Mouse (Mus musculus) gastrocnemius, postnatal 10 days (tissue): Measurements from ENCODE around the gene Aldh3a1. TPM values are rescaled to one million over a fixed set of nuclear protein-coding genes. Genes with fewer than 3 reads are reported as not detected.
A peak's percentile ranks its signal among the peaks of the same experiment; 100 is the strongest.

Experiments
- DNase-seq: peaks from one replicate; pipeline ENCODE4 v3.0.0; 2021; ENCODE audit warnings: mixed read lengths
- total RNA-seq, 2 experiments: library from RNA; stranded (reverse); gene quantifications; 2 replicates each; pipeline ENCODE4 v1.2.3; 2021

Gene Aldh3a1
- total RNA-seq, 2 experiments from 2014 or later, result 0.23 to 0.34 TPM

DNA sequence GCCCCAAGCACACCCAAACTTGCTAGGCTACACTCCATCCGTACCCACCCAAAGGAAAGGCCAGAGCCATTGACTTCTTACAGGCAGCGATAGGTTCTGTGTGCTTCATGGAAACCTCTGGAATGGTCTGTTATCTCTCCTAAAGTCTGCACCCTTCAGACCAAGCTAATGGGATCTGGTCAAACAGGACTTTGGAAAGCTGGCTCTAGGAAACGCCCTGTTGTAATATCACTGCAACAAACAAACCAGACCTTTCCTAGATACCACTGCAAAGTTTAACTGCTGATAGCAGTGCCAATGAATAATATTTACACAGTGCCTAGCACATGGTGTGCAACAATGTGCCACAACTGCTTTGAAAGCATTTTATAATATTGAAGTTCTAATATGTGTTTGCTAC lies 28.7 kb downstream of the Aldh3a1 start:
- DNase-seq, result no peak

DNA sequence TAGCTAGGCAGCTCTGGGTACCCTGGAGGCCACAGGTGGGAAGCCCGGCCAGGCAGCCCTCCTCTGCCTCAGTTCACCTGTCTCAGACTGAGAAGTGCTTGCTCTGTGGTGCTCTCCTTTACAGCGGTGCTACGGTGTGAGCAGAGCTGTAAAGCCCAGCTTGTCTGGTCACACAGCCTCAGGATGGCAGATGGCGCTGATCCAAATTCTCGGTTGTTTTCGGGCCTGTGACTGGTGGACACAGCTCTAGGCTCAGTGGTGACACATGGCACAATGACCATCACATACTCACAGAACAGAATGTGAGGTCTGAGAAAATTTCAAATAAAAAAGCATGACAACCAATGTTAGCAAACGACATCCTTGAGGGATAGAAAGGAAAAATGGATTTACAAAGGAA lies 37.1 kb downstream of the Aldh3a1 start:
- DNase-seq, result no peak

DNA sequence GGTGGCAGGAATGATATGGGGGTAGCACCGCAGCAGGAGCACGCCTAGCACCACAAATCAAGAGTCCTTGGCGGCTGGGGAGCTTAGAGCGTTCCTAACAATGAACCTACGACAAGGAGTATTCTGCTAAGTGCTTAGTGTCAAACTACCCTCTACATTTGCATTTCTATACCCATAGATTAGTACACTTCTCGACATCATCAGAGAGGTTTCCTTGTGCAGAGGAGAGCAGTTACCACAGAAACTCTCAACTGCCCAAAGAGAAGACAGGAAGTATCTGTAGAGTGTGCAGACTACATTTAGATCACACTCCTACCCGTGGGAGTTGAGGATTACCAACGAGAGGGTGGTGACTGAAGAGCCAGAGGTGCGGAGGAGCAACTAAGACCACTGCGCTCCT lies 44.4 kb downstream of the Aldh3a1 start:
- no peak for DNase-seq

DNA sequence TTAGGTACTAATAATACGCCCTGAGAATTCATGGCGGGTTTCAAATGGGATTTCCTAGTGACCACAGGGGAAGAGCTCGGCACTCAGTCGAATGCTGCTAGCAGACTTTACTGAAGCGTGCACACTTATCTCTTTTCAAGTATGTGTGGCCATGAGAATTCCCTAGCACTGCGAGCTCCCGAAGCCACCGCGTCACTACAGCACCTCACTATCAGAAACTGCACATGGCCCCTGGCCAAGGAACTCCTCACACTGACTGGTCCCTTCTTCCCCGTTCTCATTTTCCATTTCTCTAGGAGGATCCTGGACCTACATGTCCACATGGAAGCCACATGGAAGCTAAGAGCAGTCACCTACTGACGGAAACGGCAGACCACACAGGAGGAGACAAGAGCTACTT lies 45.5 kb downstream of the Aldh3a1 start:
- DNase-seq, result no peak

DNA sequence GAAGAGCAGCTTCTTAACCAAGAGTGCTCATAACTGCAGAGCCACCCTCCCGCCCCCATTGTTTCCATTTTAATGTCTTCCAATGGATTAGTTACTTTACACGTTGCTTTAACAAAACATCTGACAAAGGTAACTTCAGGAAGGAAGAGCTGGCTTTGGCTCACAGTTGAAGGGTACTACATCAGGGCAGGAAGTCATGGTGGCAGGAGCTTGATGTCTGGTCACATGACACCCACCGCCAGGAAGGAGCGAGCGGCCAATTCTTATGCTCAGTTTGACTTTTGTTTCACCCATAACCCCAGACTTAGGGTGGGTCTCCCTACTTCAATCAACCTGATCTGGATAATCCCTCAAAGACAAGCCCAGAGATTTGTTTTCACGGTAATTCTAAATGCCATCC lies 51.8 kb downstream of the Aldh3a1 start:
- no peak for DNase-seq

DNA sequence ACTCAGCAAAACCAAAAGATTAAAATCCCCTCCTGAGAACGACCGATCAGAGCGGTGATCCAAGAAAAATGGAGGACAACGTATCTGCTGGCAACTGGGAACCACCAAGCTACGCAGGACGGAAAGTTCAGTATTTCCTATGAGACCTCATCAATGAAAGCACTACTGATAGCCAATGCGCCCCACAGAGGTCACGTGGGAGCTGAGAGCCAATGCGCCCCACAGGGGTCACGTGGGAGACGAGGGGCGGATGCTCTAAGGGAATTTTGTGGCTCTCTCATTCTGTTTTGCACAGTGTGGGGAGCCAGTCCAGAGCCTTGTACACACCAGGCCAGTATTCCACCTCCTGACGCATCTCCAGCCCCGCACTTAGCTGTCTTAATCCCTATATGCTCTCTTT lies 55.2 kb downstream of the Aldh3a1 start:
- DNase-seq, result no peak

DNA sequence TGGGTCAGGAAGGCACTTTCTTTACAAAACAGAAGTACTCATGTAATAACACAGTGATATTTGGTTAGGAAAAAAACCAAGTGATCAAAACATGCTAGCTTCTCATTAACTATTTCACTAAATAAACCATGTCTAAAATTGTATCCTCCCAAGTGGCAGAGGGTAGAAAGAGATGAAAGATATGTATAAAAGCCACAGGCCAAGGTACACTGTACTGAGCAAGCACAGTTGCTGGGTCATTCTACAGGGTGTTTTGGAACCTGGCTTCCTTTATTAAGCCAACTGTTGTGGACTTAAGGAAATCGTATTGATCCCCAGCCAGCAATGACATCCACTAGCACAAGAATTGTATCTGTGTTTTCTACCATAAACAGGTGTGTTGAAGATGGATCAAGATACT lies 56.5 kb downstream of the Aldh3a1 start:
- no peak for DNase-seq

DNA sequence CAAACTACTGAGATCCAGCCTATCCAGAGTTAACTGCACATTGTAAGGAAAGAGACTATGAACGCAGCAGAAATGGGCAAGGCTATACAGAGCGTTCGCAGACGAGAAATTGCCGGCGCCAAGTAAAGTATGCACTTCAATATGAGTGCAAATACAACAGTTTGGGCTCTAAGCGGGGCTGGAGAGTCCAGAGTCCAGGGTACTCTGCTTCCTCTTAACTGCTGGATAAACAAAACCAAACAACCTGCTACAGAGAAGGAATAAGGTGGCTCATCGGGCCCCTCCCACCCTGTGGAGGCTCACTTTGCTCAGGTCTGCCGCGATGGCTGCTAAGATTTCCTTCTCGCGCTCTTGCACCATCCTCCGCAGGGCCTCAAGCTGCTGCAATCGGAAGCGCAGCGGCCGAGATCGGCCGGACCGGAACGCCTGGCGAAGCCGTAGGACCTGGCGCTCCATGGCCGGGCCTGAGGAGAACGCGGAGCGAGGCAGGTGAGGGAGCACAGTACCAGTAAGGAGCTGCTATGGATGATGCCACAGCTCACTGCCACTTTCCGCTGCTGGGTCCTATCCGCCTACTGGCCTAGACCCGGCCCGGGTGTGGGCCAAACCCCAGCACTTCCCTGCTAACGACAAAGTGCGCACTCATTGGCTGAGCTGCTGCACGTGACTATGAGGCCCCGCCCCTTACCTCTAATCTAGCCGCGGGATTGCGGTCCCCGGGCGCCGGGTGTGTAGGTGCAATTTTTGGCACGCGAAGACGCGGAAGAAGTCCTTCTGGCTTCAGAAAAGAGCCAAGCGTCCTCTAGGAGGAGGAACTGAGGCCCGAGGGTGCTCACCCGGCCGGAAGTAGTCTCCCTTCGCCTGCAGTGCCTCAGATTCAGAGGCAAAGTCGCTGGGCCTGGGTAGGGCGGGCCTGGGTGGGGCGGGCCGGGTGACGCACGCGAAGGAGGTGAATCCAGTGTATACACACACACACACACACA lies 59.5 kb downstream of the Aldh3a1 start, which contains the start of gene Aldh3a2:
Aldh3a2 (minus strand) TSS at position 914 of the 983 bp plus-strand sequence.
- DNase-seq, result peak; percentile 93

Other genes starting within 250 kb of the Aldh3a1 start
- 10 to 100 TPM; 21.6 to 33.9 TPM for gene Kcnj12, start 185.0 kb upstream of the Aldh3a1 start, total RNA-seq
- 1 to 10 TPM in 1 of 2 experiments, under 1 TPM in 1; 0.61 to 1.2 TPM for gene Tnfrsf13b, start 80.8 kb upstream of the Aldh3a1 start, total RNA-seq
- gene Usp22, start 32.5 kb upstream of the Aldh3a1 start, total RNA-seq, result 10 to 100 TPM; 28.1 to 39.3 TPM
- gene Aldh3a2, start 59.9 kb downstream of the Aldh3a1 start, total RNA-seq, result 10 to 100 TPM; 18.6 to 22.6 TPM
- gene Slc47a2, start 135.3 kb downstream of the Aldh3a1 start, total RNA-seq, result not detected
- gene Slc47a1, start 170.8 kb downstream of the Aldh3a1 start, total RNA-seq, result 1 to 10 TPM; 4.2 to 5.0 TPM
- gene Rnf112, start 246.6 kb downstream of the Aldh3a1 start, total RNA-seq, result 1 to 10 TPM; 2.0 to 2.6 TPM